Mouse (Mus musculus): Measurements from ENCODE around the gene Dnase1l3. TPM values are rescaled to one million over a fixed set of nuclear protein-coding genes. Genes with fewer than 3 reads are reported as not detected.

Dnase1l3 gene
- polyA plus RNA-seq, 1 experiment from 2014 or later: 3.7 TPM

DNA sequence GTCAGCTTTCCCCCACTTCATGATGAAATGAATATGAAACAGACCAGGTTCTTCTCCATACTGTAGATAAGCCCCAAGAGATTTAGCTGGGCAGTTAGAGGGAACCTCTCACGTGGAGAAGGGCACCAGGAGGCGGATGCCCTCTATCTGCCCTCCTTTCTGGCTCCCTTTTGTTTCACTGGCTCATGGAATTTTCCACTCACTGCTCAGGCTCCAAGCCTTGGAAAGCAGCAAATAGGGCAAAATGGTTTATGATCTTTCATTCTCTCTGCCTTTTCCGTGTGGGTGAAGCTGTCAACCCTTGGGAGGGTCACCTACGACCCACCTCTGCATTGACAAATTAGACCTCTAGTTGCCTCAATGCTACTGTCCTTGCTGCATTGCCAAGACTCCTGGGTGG is 36.2 kb upstream of the Dnase1l3 start:
- H3K9me3 ChIP-seq (ENCODE audit: control insufficient read depth, low read length): no peaks in the 10 kb centered on the region
- H3K27me3 ChIP-seq (ENCODE audit: control insufficient read depth, insufficient read depth, low read length): no peaks in the 10 kb centered on the region
- H3K27ac ChIP-seq (replicated peaks): no peak overlapping the region
- no peak overlapping the region for H3K4me3 ChIP-seq (ENCODE audit: low read depth, low read length)
- H3K36me3 ChIP-seq (ENCODE audit: control insufficient read depth, insufficient read depth, low read length): no peaks in the 10 kb centered on the region
- H3K9ac ChIP-seq (ENCODE audit: low read length): no peak overlapping the region
- WGBS: 53% methylated on average over 4 of the region's 4 CpGs
- ATAC-seq (ENCODE audit: low FRiP score, low TSS enrichment): no peak
- no peak for DNase-seq (ENCODE audit: low spot score)
- TF ChIP-seq CTCF (IDR thresholded peaks at IDR 0.05; ENCODE audit: low read depth) (no peak), EP300 (optimal IDR thresholded peaks at IDR 0.05) (no peak)
- H3K4me1 ChIP-seq (replicated peaks; ENCODE audit: control insufficient read depth, insufficient read depth): no peaks in the 10 kb centered on the region
- H3K4me2 ChIP-seq (replicated peaks; ENCODE audit: low read depth): no peak overlapping the region

DNA sequence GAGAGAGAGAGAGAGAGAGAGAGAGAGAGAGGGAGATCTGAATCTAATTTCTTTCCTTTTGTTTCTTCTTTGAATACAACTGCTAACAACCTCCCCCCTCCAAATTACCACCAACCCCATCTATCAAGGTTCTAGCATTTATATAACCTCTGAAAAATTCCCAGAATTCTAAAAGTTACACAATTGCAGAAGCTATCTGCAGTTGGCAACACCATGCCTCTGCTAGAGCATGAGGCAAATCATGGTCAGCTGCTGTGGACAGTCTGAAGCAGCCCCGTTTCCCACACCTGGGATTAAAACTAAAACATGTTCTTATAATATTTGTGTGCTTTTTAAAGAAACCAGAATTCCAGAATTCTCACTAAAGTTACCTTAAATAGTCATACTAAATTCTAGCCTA is 35.4 kb upstream of the Dnase1l3 start:
- Histone ChIP-seq H3K4me3 (ENCODE audit: low read depth, low read length) (no peak overlapping the region), H3K4me2 (replicated peaks; ENCODE audit: low read depth) (no peak overlapping the region), H3K9ac (ENCODE audit: low read length) (no peak overlapping the region), H3K27me3 (ENCODE audit: control insufficient read depth, insufficient read depth, low read length) (no peaks in the 10 kb centered on the region), H3K27ac (replicated peaks) (no peak overlapping the region), H3K9me3 (ENCODE audit: control insufficient read depth, low read length) (no peaks in the 10 kb centered on the region), H3K36me3 (ENCODE audit: control insufficient read depth, insufficient read depth, low read length) (no peaks in the 10 kb centered on the region), H3K4me1 (replicated peaks; ENCODE audit: control insufficient read depth, insufficient read depth) (no peaks in the 10 kb centered on the region)
- 83% methylated on average over 1 of the region's 1 CpGs for WGBS
- DNase-seq (ENCODE audit: low spot score) (no peak), ATAC-seq (ENCODE audit: low FRiP score, low TSS enrichment) (no peak)
- TF ChIP-seq EP300 (optimal IDR thresholded peaks at IDR 0.05): no peak
- no peak for TF ChIP-seq CTCF (IDR thresholded peaks at IDR 0.05; ENCODE audit: low read depth)

DNA sequence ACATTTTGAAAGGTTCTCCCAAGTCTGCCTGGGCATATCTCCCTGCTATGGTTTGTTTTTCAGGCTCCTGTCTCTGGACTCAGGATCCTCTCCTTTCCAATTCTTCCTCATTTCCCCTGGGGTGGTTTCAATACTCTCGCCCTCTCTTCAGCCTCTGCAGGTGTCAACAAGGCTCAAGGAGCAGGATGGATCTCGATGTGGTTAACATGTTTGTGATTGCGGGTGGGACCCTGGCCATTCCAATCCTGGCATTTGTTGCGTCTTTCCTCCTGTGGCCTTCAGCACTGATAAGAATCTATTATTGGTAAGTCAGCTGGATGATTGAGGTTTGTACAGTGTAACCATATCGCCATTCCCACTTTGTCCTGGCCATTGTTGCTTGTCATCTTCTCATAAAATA is 33.7 kb upstream of the Dnase1l3 start:
- WGBS: 78% methylated on average over 5 of the region's 5 CpGs
- no peak for ATAC-seq (ENCODE audit: low FRiP score, low TSS enrichment)

DNA sequence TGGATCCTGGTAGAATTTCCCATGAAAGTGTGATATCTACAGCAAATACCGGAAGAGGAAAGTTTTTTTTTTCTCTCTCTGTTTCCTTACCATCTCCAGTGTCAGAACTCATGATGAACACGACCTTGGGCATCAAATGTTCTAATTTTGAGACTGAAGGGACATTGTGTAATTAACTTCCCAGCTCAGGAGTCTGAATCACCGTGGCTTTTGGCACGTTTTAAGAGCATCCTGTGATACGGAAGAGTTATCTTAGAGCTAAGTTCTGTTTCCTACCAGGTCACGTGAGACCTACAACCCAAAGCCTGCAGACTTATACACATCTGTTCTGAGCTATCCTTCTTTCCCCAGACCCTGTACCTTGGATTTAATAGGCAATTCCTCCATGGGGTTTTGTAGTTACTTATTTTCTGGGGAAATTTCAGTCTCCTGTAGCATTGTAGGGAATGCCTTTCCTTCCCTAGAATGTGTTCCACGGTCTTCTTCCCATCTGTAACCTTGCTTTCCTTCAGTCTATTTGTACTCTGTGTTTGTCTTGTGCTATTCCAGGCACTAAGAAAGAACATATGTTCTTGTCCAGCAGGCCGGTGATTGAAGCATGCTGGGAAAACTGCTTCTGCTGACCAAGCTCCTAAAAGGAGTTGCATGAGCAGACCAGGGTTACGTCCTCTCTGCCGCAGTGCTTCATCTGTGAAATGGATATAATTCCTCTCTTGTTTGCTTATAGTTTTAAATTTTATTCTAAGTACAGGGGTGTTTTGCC is 32.6 kb upstream of the Dnase1l3 start:
- Histone ChIP-seq H3K4me1 (replicated peaks; ENCODE audit: control insufficient read depth, insufficient read depth) (no peaks in the 10 kb centered on the region), H3K9me3 (ENCODE audit: control insufficient read depth, low read length) (no peaks in the 10 kb centered on the region), H3K4me3 (ENCODE audit: low read depth, low read length) (no peak overlapping the region), H3K27ac (replicated peaks) (no peak overlapping the region), H3K36me3 (ENCODE audit: control insufficient read depth, insufficient read depth, low read length) (no peaks in the 10 kb centered on the region), H3K9ac (ENCODE audit: low read length) (no peak overlapping the region), H3K27me3 (ENCODE audit: control insufficient read depth, insufficient read depth, low read length) (no peaks in the 10 kb centered on the region), H3K4me2 (replicated peaks; ENCODE audit: low read depth) (no peak overlapping the region)
- WGBS: 76% methylated on average over 10 of the region's 10 CpGs
- TF ChIP-seq EP300 (optimal IDR thresholded peaks at IDR 0.05): no peak
- no peak for TF ChIP-seq CTCF (IDR thresholded peaks at IDR 0.05; ENCODE audit: low read depth)
- ATAC-seq (ENCODE audit: low FRiP score, low TSS enrichment) (no peak), DNase-seq (ENCODE audit: low spot score) (no peak)

More for the DNA sequence above, 33.7 kb upstream of the Dnase1l3 start:
- H3K9me3 ChIP-seq (ENCODE audit: control insufficient read depth, low read length): no peaks in the 10 kb centered on the region
- H3K36me3 ChIP-seq (ENCODE audit: control insufficient read depth, insufficient read depth, low read length): no peaks in the 10 kb centered on the region
- DNase-seq (ENCODE audit: low spot score): no peak
- no peaks in the 10 kb centered on the region for H3K27me3 ChIP-seq (ENCODE audit: control insufficient read depth, insufficient read depth, low read length)
- H3K4me2 ChIP-seq (replicated peaks; ENCODE audit: low read depth): no peak overlapping the region
- H3K4me3 ChIP-seq (ENCODE audit: low read depth, low read length): no peak overlapping the region
- TF ChIP-seq CTCF (IDR thresholded peaks at IDR 0.05; ENCODE audit: low read depth) (no peak), EP300 (optimal IDR thresholded peaks at IDR 0.05) (no peak)
- H3K27ac ChIP-seq (replicated peaks): no peak overlapping the region
- H3K9ac ChIP-seq (ENCODE audit: low read length): no peak overlapping the region
- no peaks in the 10 kb centered on the region for H3K4me1 ChIP-seq (replicated peaks; ENCODE audit: control insufficient read depth, insufficient read depth)

DNA sequence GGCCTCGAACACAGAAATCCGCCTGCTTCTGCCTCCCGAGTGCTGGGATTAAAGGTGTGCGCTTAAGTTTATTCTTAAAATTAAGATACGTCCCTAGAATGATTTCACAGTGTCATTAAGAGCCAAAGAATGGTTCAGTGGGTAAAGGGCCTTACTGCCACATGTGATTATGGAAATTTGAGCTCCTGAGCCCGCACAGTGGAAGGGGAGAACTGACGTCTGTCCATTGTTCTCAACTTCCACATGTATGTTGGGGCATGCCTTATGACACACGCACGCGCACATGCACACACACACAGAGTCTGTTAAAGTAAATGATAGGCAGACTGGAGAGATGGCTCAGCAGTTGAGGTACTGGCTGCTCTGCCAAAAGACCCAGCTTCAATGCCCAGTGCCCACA is 30.6 kb upstream of the Dnase1l3 start:
- no peak for ATAC-seq (ENCODE audit: low FRiP score, low TSS enrichment)
- Histone ChIP-seq H3K4me3 (ENCODE audit: low read depth, low read length) (no peak overlapping the region), H3K27me3 (ENCODE audit: control insufficient read depth, insufficient read depth, low read length) (no peaks in the 10 kb centered on the region), H3K9me3 (ENCODE audit: control insufficient read depth, low read length) (no peaks in the 10 kb centered on the region), H3K9ac (ENCODE audit: low read length) (no peak overlapping the region), H3K4me2 (replicated peaks; ENCODE audit: low read depth) (no peak overlapping the region), H3K4me1 (replicated peaks; ENCODE audit: control insufficient read depth, insufficient read depth) (no peaks in the 10 kb centered on the region), H3K27ac (replicated peaks) (no peak overlapping the region), H3K36me3 (ENCODE audit: control insufficient read depth, insufficient read depth, low read length) (no peaks in the 10 kb centered on the region)
- TF ChIP-seq EP300 (optimal IDR thresholded peaks at IDR 0.05) (no peak), CTCF (IDR thresholded peaks at IDR 0.05; ENCODE audit: low read depth) (no peak)
- 93% methylated on average over 10 of the region's 10 CpGs for WGBS
- DNase-seq (ENCODE audit: low spot score): no peak

DNA sequence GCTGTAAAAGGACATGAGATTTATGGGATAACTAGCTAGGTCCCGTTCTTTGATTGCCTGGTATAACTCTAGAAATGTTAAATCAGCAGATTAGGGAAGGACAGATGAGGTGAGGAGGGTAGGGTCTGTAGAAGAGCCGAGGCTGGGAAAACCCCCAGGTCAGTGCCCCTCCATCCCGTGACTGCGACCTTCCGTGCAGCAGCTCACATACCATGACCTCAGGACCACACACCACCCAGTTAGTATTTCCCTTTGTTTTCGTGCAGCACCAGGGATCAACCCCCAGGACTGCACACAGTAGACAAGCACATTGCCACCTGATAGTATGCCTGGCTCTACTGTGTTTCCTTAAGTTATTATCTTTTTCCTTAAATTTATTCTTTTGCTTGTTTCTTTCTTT is 30.1 kb upstream of the Dnase1l3 start:
- ATAC-seq (ENCODE audit: low FRiP score, low TSS enrichment): no peak
- no peak overlapping the region for H3K4me3 ChIP-seq (ENCODE audit: low read depth, low read length)
- no peak overlapping the region for H3K4me2 ChIP-seq (replicated peaks; ENCODE audit: low read depth)
- no peak for DNase-seq (ENCODE audit: low spot score)
- H3K9me3 ChIP-seq (ENCODE audit: control insufficient read depth, low read length): no peaks in the 10 kb centered on the region
- WGBS: 39% methylated on average over 6 of the region's 6 CpGs
- H3K27ac ChIP-seq (replicated peaks): no peak overlapping the region
- H3K27me3 ChIP-seq (ENCODE audit: control insufficient read depth, insufficient read depth, low read length): no peaks in the 10 kb centered on the region
- H3K9ac ChIP-seq (ENCODE audit: low read length): no peak overlapping the region
- no peaks in the 10 kb centered on the region for H3K36me3 ChIP-seq (ENCODE audit: control insufficient read depth, insufficient read depth, low read length)
- H3K4me1 ChIP-seq (replicated peaks; ENCODE audit: control insufficient read depth, insufficient read depth): no peaks in the 10 kb centered on the region
- no peak for TF ChIP-seq CTCF (IDR thresholded peaks at IDR 0.05; ENCODE audit: low read depth)
- TF ChIP-seq EP300 (optimal IDR thresholded peaks at IDR 0.05): no peak

All from stomach, postnatal 0 days (tissue).